Mouse (Mus musculus): Measurements from ENCODE around the gene Tbx15. TPM values are rescaled to one million over a fixed set of nuclear protein-coding genes. Genes with fewer than 3 reads are reported as not detected.
"Not testable (repeated sequence)": the region's sequence is repeated elsewhere in the genome, so short reads cannot be mapped to it uniquely, and the experiment has no call there.

Tbx15 gene
- polyA plus RNA-seq, 1 experiment from 2014 or later = not detected

GRCm38 (mm10) chr3:99277973-99278580 lies 37.9 kb downstream of the Tbx15 start:
- Histone ChIP-seq H3K36me3 (ENCODE audit: inconsistent target) (no peaks in the 10 kb centered on the region), H3K4me3 (ENCODE audit: inconsistent target) (no peak overlapping the region), H3K27ac (no peak overlapping the region), H3K79me2 (ENCODE audit: inconsistent target) (no peaks in the 10 kb centered on the region)
- WGBS (ENCODE audit: missing documents) = 63% methylated on average over 11 of the region's 12 CpGs

- no peaks in the 10 kb centered on the region for H3K36me3 ChIP-seq (ENCODE audit: inconsistent target)
- H3K4me3 ChIP-seq (ENCODE audit: inconsistent target) = no peak overlapping the region
- 89% methylated on average over 3 of the region's 3 CpGs for WGBS (ENCODE audit: missing documents)
- H3K79me2 ChIP-seq (ENCODE audit: inconsistent target) = no peaks in the 10 kb centered on the region
- no peak overlapping the region for H3K27ac ChIP-seq
Observed at GRCm38 (mm10) chr3:99279718-99280117, 39.5 kb downstream of the Tbx15 start.

GRCm38 (mm10) chr3:99281453-99281852 lies 41.3 kb downstream of the Tbx15 start:
- WGBS (ENCODE audit: missing documents) = 72% methylated on average over 4 of the region's 4 CpGs

GRCm38 (mm10) chr3:99288302-99288701 lies 48.1 kb downstream of the Tbx15 start:
- Histone ChIP-seq H3K27ac (no peak overlapping the region), H3K4me3 (ENCODE audit: inconsistent target) (no peak overlapping the region), H3K79me2 (ENCODE audit: inconsistent target) (no peaks in the 10 kb centered on the region), H3K36me3 (ENCODE audit: inconsistent target) (no peaks in the 10 kb centered on the region)
- 32% methylated on average over 2 of the region's 2 CpGs for whole genome bisulfite sequencing (ENCODE audit: missing documents)

More at GRCm38 (mm10) chr3:99281453-99281852, 41.3 kb downstream of the Tbx15 start:
- Histone ChIP-seq H3K36me3 (ENCODE audit: inconsistent target) (no peaks in the 10 kb centered on the region), H3K79me2 (ENCODE audit: inconsistent target) (no peaks in the 10 kb centered on the region), H3K27ac (no peak overlapping the region), H3K4me3 (ENCODE audit: inconsistent target) (no peak overlapping the region)

GRCm38 (mm10) chr3:99290064-99290702 lies 50.0 kb downstream of the Tbx15 start:
- 52% methylated on average over 6 of the region's 6 CpGs for WGBS (ENCODE audit: missing documents)
- Histone ChIP-seq H3K79me2 (ENCODE audit: inconsistent target) (no peaks in the 10 kb centered on the region), H3K36me3 (ENCODE audit: inconsistent target) (no peaks in the 10 kb centered on the region), H3K27ac (no peak overlapping the region), H3K4me3 (ENCODE audit: inconsistent target) (no peak overlapping the region)

- Histone ChIP-seq H3K36me3 (ENCODE audit: inconsistent target) (no peaks in the 10 kb centered on the region), H3K79me2 (ENCODE audit: inconsistent target) (no peaks in the 10 kb centered on the region), H3K4me3 (ENCODE audit: inconsistent target) (no peak overlapping the region), H3K27ac (no peak overlapping the region)
- 77% methylated on average over 2 of the region's 2 CpGs for WGBS (ENCODE audit: missing documents)
Observed at GRCm38 (mm10) chr3:99290878-99291277, 50.7 kb downstream of the Tbx15 start.

- no peaks in the 10 kb centered on the region for H3K79me2 ChIP-seq (ENCODE audit: inconsistent target)
- H3K4me3 ChIP-seq (ENCODE audit: inconsistent target) = no peak overlapping the region
- H3K27ac ChIP-seq = no peak overlapping the region
- H3K36me3 ChIP-seq (ENCODE audit: inconsistent target) = no peaks in the 10 kb centered on the region
Observed at GRCm38 (mm10) chr3:99291386-99291785, 51.2 kb downstream of the Tbx15 start.

- Histone ChIP-seq H3K36me3 (ENCODE audit: inconsistent target) (no peaks in the 10 kb centered on the region), H3K79me2 (ENCODE audit: inconsistent target) (no peaks in the 10 kb centered on the region), H3K27ac (no peak overlapping the region), H3K4me3 (ENCODE audit: inconsistent target) (no peak overlapping the region)
- whole genome bisulfite sequencing (ENCODE audit: missing documents) = 82% methylated on average over 3 of the region's 3 CpGs
Observed at GRCm38 (mm10) chr3:99292531-99292931, 52.4 kb downstream of the Tbx15 start.

- WGBS (ENCODE audit: missing documents) = 69% methylated on average over 1 of the region's 1 CpGs
- H3K79me2 ChIP-seq (ENCODE audit: inconsistent target); H3K36me3 ChIP-seq (ENCODE audit: inconsistent target); H3K4me3 ChIP-seq (ENCODE audit: inconsistent target); H3K27ac ChIP-seq: not testable (repeated sequence)
Observed at GRCm38 (mm10) chr3:99294209-99294608, 54.0 kb downstream of the Tbx15 start.

GRCm38 (mm10) chr3:99295301-99295700 lies 55.1 kb downstream of the Tbx15 start:
- H3K4me3 ChIP-seq (ENCODE audit: inconsistent target) = no peak overlapping the region
- no peak overlapping the region for H3K27ac ChIP-seq
- H3K79me2 ChIP-seq (ENCODE audit: inconsistent target) = no peaks in the 10 kb centered on the region
- no peaks in the 10 kb centered on the region for H3K36me3 ChIP-seq (ENCODE audit: inconsistent target)
- 76% methylated on average over 2 of the region's 2 CpGs for WGBS (ENCODE audit: missing documents)

- H3K79me2 ChIP-seq (ENCODE audit: inconsistent target) = no peaks in the 10 kb centered on the region
- no peaks in the 10 kb centered on the region for H3K36me3 ChIP-seq (ENCODE audit: inconsistent target)
- 78% methylated on average over 5 of the region's 5 CpGs for WGBS (ENCODE audit: missing documents)
- H3K4me3 ChIP-seq (ENCODE audit: inconsistent target) = no peak overlapping the region
- H3K27ac ChIP-seq = no peak overlapping the region
Observed at GRCm38 (mm10) chr3:99296186-99296585, 56.0 kb downstream of the Tbx15 start.

GRCm38 (mm10) chr3:99300846-99301245 lies 60.7 kb downstream of the Tbx15 start:
- Histone ChIP-seq H3K27ac (no peak overlapping the region), H3K36me3 (ENCODE audit: inconsistent target) (no peaks in the 10 kb centered on the region)
- WGBS (ENCODE audit: missing documents) = 79% methylated on average over 2 of the region's 2 CpGs

GRCm38 (mm10) chr3:99310877-99311276 lies 70.7 kb downstream of the Tbx15 start:
- H3K27ac ChIP-seq = no peak overlapping the region
- H3K4me3 ChIP-seq (ENCODE audit: inconsistent target) = no peak overlapping the region
- whole genome bisulfite sequencing (ENCODE audit: missing documents) = 66% methylated on average over 2 of the region's 2 CpGs
- no peaks in the 10 kb centered on the region for H3K36me3 ChIP-seq (ENCODE audit: inconsistent target)
- no peaks in the 10 kb centered on the region for H3K79me2 ChIP-seq (ENCODE audit: inconsistent target)

More at GRCm38 (mm10) chr3:99300846-99301245, 60.7 kb downstream of the Tbx15 start:
- H3K4me3 ChIP-seq (ENCODE audit: inconsistent target) = no peak overlapping the region
- no peaks in the 10 kb centered on the region for H3K79me2 ChIP-seq (ENCODE audit: inconsistent target)

- WGBS (ENCODE audit: missing documents) = 83% methylated on average over 7 of the region's 7 CpGs
- Histone ChIP-seq H3K4me3 (ENCODE audit: inconsistent target) (no peak overlapping the region), H3K36me3 (ENCODE audit: inconsistent target) (no peaks in the 10 kb centered on the region), H3K27ac (no peak overlapping the region), H3K79me2 (ENCODE audit: inconsistent target) (no peaks in the 10 kb centered on the region)
Observed at GRCm38 (mm10) chr3:99311943-99312635, 71.9 kb downstream of the Tbx15 start.

GRCm38 (mm10) chr3:99322345-99322744 lies 82.2 kb downstream of the Tbx15 start:
- 87% methylated on average over 2 of the region's 2 CpGs for WGBS (ENCODE audit: missing documents)
- Histone ChIP-seq H3K79me2 (ENCODE audit: inconsistent target) (no peaks in the 10 kb centered on the region), H3K36me3 (ENCODE audit: inconsistent target) (no peaks in the 10 kb centered on the region), H3K27ac (no peak overlapping the region), H3K4me3 (ENCODE audit: inconsistent target) (no peak overlapping the region)
